Mouse (Mus musculus): ENCODE results near the gene Tenm2. TPM values are rescaled to one million over a fixed set of nuclear protein-coding genes. Genes with fewer than 3 reads are reported as not detected.

The Tenm2 gene
- total and polyA plus RNA-seq, 3 experiments, result not detected

DNA sequence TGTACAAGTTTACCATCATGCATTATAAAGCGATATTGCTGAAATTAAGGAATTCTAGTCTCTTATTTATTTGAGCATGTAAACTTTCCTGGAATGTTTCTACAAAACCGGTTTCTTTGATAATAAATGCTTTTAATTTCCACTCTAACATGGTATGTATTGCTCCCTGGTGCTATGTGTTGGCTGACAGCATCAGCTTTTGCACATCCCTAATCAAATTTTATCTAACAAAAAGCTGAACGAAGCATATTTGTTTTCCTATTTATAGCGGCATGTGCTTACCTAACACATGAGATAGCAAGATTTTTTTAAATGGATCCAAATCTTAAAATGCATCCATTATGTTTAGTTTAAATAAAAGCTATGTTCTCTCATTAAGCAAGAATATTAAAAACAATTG lies 434.1 kb downstream of the Tenm2 start:
- Histone ChIP-seq H3K79me2 (ENCODE audit: control insufficient read depth, insufficient read depth, low read length, poor library complexity) (no peaks in the 10 kb centered on the region), H3K4me1 (ENCODE audit: control insufficient read depth in 1 of 2, insufficient read depth in 2 of 2, low read length in 2 of 2) (no peaks in the 10 kb centered on the region), H3K27ac (ENCODE audit: control insufficient read depth, low read depth, low read length) (no peak overlapping the region), H3K27me3 (ENCODE audit: control insufficient read depth in 1 of 2, insufficient read depth in 2 of 2, low read length in 2 of 2) (no peaks in the 10 kb centered on the region), H3K9ac (ENCODE audit: control insufficient read depth, low read depth, low read length, poor library complexity, severe bottlenecking) (no peak overlapping the region), H3K36me3 (ENCODE audit: control insufficient read depth in 1 of 2, insufficient read depth in 2 of 2, low read length in 2 of 2) (no peaks in the 10 kb centered on the region), H3K9me3 (replicated peaks; ENCODE audit: insufficient read depth, low read length) (no peaks in the 10 kb centered on the region), H3K4me3 (ENCODE audit: control insufficient read depth in 1 of 2, insufficient read depth in 1 of 2, low read depth in 2 of 2, low read length in 2 of 2) (no peak overlapping the region)
- TF ChIP-seq MYB (IDR thresholded peaks at IDR 0.05; ENCODE audit: low read depth, low read length), result no peak
- TF ChIP-seq USF2 (IDR thresholded peaks at IDR 0.05; ENCODE audit: borderline replicate concordance in 1 of 2, insufficient read depth in 1 of 2, low read depth in 1 of 2, low read length in 2 of 2), result no peak
- TF ChIP-seq TAL1 (IDR thresholded peaks at IDR 0.05; ENCODE audit: low read length), result no peak
- no peak for TF ChIP-seq ETS1 (IDR thresholded peaks at IDR 0.05; ENCODE audit: low read depth, low read length)
- TF ChIP-seq MAFK (IDR thresholded peaks at IDR 0.05; ENCODE audit: borderline replicate concordance, low read depth, low read length), result no peak
- no peak for TF ChIP-seq KAT2A (conservative IDR thresholded peaks at IDR 0.05; ENCODE audit: low read depth, low read length)
- TF ChIP-seq EP300 (IDR thresholded peaks at IDR 0.05; ENCODE audit: low read depth in 1 of 2, low read length in 2 of 2), result no peak
- no peak for TF ChIP-seq MEF2A (IDR thresholded peaks at IDR 0.05; ENCODE audit: extremely low read depth, insufficient replicate concordance, low read depth, low read length, poor library complexity, severe bottlenecking)
- no peak for TF ChIP-seq GABPA (IDR thresholded peaks at IDR 0.05; ENCODE audit: low read depth, low read length)
- TF ChIP-seq ELF1 (IDR thresholded peaks at IDR 0.05; ENCODE audit: low read depth, low read length), result no peak
- DNase-seq (ENCODE audit: low read depth, low spot score), result no peak

DNA sequence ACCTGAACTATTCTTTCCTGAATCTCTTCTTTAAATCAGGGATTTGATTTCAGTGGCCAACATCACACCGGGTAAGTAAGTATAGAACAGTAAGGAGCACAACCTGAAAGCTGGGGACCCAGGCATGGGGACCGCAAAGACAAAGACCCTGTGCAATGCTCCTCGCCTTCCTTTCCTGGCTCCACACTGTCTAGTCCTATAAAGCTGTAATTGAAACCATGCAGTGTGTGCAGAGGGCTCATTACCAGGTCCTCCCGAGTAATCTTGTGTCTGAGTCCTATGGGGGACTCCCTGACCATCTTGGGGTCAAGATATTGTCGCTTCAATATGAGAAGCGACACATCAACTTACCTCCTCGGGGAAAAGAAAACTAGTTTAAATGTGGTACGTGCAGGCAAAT lies 436.4 kb downstream of the Tenm2 start:
- no peaks in the 10 kb centered on the region for H3K9me3 ChIP-seq (replicated peaks; ENCODE audit: insufficient read depth, low read length)
- H3K27ac ChIP-seq (ENCODE audit: control insufficient read depth, low read depth, low read length), result no peak overlapping the region
- H3K27me3 ChIP-seq (ENCODE audit: control insufficient read depth in 1 of 2, insufficient read depth in 2 of 2, low read length in 2 of 2), result no peaks in the 10 kb centered on the region
- H3K36me3 ChIP-seq (ENCODE audit: control insufficient read depth in 1 of 2, insufficient read depth in 2 of 2, low read length in 2 of 2), result no peaks in the 10 kb centered on the region
- H3K4me3 ChIP-seq (ENCODE audit: control insufficient read depth in 1 of 2, insufficient read depth in 1 of 2, low read depth in 2 of 2, low read length in 2 of 2), result no peak overlapping the region
- H3K79me2 ChIP-seq (ENCODE audit: control insufficient read depth, insufficient read depth, low read length, poor library complexity), result no peaks in the 10 kb centered on the region
- no peaks in the 10 kb centered on the region for H3K4me1 ChIP-seq (ENCODE audit: control insufficient read depth in 1 of 2, insufficient read depth in 2 of 2, low read length in 2 of 2)
- DNase-seq (ENCODE audit: low read depth, low spot score), result no peak
- no peak for TF ChIP-seq GABPA (IDR thresholded peaks at IDR 0.05; ENCODE audit: low read depth, low read length)
- no peak for TF ChIP-seq E2F4 (IDR thresholded peaks at IDR 0.05; ENCODE audit: borderline replicate concordance, low read depth, low read length)
- TF ChIP-seq USF2 (IDR thresholded peaks at IDR 0.05; ENCODE audit: borderline replicate concordance in 1 of 2, insufficient read depth in 1 of 2, low read depth in 1 of 2, low read length in 2 of 2), result no peak
- no peak for TF ChIP-seq USF1 (IDR thresholded peaks at IDR 0.05; ENCODE audit: low read depth, low read length)
- TF ChIP-seq MXI1 (IDR thresholded peaks at IDR 0.05; ENCODE audit: low read depth, low read length), result no peak
- no peak for TF ChIP-seq GATA1 (IDR thresholded peaks at IDR 0.05; ENCODE audit: low read depth, low read length)
- TF ChIP-seq MYC (IDR thresholded peaks at IDR 0.05; ENCODE audit: low read depth, low read length), result no peak
- no peak for TF ChIP-seq POLR2A (IDR thresholded peaks at IDR 0.05; ENCODE audit: control insufficient read depth in 1 of 2, insufficient read depth in 1 of 2, low read depth in 1 of 2, low read length in 2 of 2, poor library complexity in 1 of 2)
- TF ChIP-seq TBP (IDR thresholded peaks at IDR 0.05; ENCODE audit: low read depth, low read length), result no peak
- TF ChIP-seq NRF1 (IDR thresholded peaks at IDR 0.05; ENCODE audit: insufficient read depth, low read depth, low read length, poor library complexity, severe bottlenecking), result no peak
- no peak for TF ChIP-seq ELF1 (IDR thresholded peaks at IDR 0.05; ENCODE audit: low read depth, low read length)
- H3K9ac ChIP-seq (ENCODE audit: control insufficient read depth, low read depth, low read length, poor library complexity, severe bottlenecking), result no peak overlapping the region

All from MEL (cell line).